Mouse (Mus musculus) forebrain, postnatal 0 days (tissue): Measurements from ENCODE around the gene Pou6f1. TPM values are rescaled to one million over a fixed set of nuclear protein-coding genes. Genes with fewer than 3 reads are reported as not detected.
"Not testable (repeated sequence)": the region's sequence is repeated elsewhere in the genome, so short reads cannot be mapped to it uniquely, and the experiment has no call there.

Experiments used
- ATAC-seq: fragments of 200-750 bp; cut with Nextera tagmentation; 2 replicates; pipeline ENCODE4 v1.8.0; 2017; ENCODE audit warnings: mild to moderate bottlenecking, moderate library complexity
- DNase-seq: peaks from one replicate; pipeline ENCODE4 v3.0.0-alpha.2; 2015
- H3K27ac ChIP-seq: fragments of 300-500 bp; sonication (generic); 2 replicates; pipeline ENCODE4 v1.5.1; 2014; ENCODE audit warnings: low read depth, mild to moderate bottlenecking, antibody characterized with exemption, low read length, moderate library complexity, mixed read lengths
- H3K27me3 ChIP-seq: fragments of 300-500 bp; sonication (generic); 2 replicates; pipeline ENCODE4 v1.6.1; 2014; ENCODE audit warnings: mild to moderate bottlenecking, low read length, mixed read lengths; ENCODE audit not compliant: insufficient read depth
- H3K36me3 ChIP-seq: fragments of 300-500 bp; sonication (generic); 2 replicates; pipeline ENCODE4 v1.6.1; 2014; ENCODE audit warnings: mild to moderate bottlenecking, moderate library complexity; ENCODE audit not compliant: insufficient read depth
- H3K4me1 ChIP-seq: fragments of 300-500 bp; sonication (generic); 2 replicates; pipeline ENCODE4 v1.6.1; 2014; ENCODE audit warnings: antibody characterized with exemption; ENCODE audit not compliant: insufficient read depth
- H3K4me2 ChIP-seq: fragments of 300-500 bp; sonication (generic); 2 replicates; pipeline ENCODE4 v1.6.1; 2014; ENCODE audit warnings: low read depth, mild to moderate bottlenecking, moderate library complexity
- H3K4me3 ChIP-seq: fragments of 300-500 bp; sonication (generic); 2 replicates; pipeline ENCODE4 v1.5.1; 2014; ENCODE audit warnings: low read depth, low read length, mixed read lengths
- H3K9ac ChIP-seq: fragments of 300-500 bp; sonication (generic); 2 replicates; pipeline ENCODE4 v1.6.1; 2014; ENCODE audit warnings: mild to moderate bottlenecking
- H3K9me3 ChIP-seq: fragments of 300-500 bp; sonication (generic); 2 replicates; pipeline ENCODE4 v1.6.1; 2016; ENCODE audit warnings: low read length
- CTCF ChIP-seq: sonication (generic); IDR thresholded peaks from 2 replicates; pipeline ENCODE4 v1.5.1; 2016; ENCODE audit warnings: antibody characterized with exemption, control low read depth, low read depth
- WGBS: fragments of 180-500 bp; shearing (Covaris S2); extraction: QIAGEN DNeasy Blood & Tissue Kit; methylation state at CpG from one replicate; pipeline ENCODE4 v1.1.7; 2014; 5-methylcytosine and 5-hydroxymethylcytosine counted together
- polyA plus RNA-seq: library from polyadenylated mRNA; unstranded; fragments of >200 nt; fragmentation: Nextera tagmentation; extraction: Ambion mirVana; gene quantifications from 2 replicates; pipeline ENCODE4 v1.2.1, GENCODE M21; 2015
- total RNA-seq: library from RNA; depleted of rRNA; stranded (reverse); fragments of >200 nt; gene quantifications from 2 replicates; pipeline ENCODE4 v1.2.3, GENCODE M21; 2014

Gene Pou6f1
- total and polyA plus RNA-seq, 2 experiments from 2014 or later, result 32.2 to 77.4 TPM

GRCm38 (mm10) chr15:100612432-100612831 is 12.6 kb upstream of the Pou6f1 start:
- no peak overlapping the region for H3K9ac ChIP-seq
- H3K4me3 ChIP-seq, result no peak overlapping the region
- H3K9me3 ChIP-seq, result no peaks in the 10 kb centered on the region
- no peak overlapping the region for H3K4me2 ChIP-seq
- no peaks in the 10 kb centered on the region for H3K27me3 ChIP-seq
- TF ChIP-seq CTCF, result 0 out of 2 replicates have a peak, but pooled peaks have one; percentile 30
- WGBS, result 70% methylated on average over 2 of the region's 2 CpGs
- 0 out of 2 replicates have a peak, but pooled peaks cover under 1% of the 10 kb centered on the region for H3K36me3 ChIP-seq
- no peak for DNase-seq
- no peak overlapping the region for H3K27ac ChIP-seq
- H3K4me1 ChIP-seq, result peaks cover 11% of the 10 kb centered on the region
- ATAC-seq, result no peak

GRCm38 (mm10) chr15:100611951-100612350 is 12.2 kb upstream of the Pou6f1 start:
- H3K27me3 ChIP-seq, result no peaks in the 10 kb centered on the region
- no peak overlapping the region for H3K9ac ChIP-seq
- no peaks in the 10 kb centered on the region for H3K9me3 ChIP-seq
- ATAC-seq (no peak), DNase-seq (no peak)
- no peak overlapping the region for H3K4me2 ChIP-seq
- no peak for TF ChIP-seq CTCF
- no peak overlapping the region for H3K27ac ChIP-seq
- WGBS, result 85% methylated on average over 7 of the region's 7 CpGs
- H3K4me1 ChIP-seq, result peaks cover 10% of the 10 kb centered on the region
- H3K4me3 ChIP-seq, result no peak overlapping the region
- no peaks in the 10 kb centered on the region for H3K36me3 ChIP-seq

GRCm38 (mm10) chr15:100606677-100607076 is 6.9 kb upstream of the Pou6f1 start:
- not testable (repeated sequence) for H3K9ac ChIP-seq, DNase-seq, H3K9me3 ChIP-seq, H3K36me3 ChIP-seq, ATAC-seq, H3K27me3 ChIP-seq, H3K27ac ChIP-seq, H3K4me3 ChIP-seq, H3K4me1 ChIP-seq, H3K4me2 ChIP-seq
- 91% methylated on average over 8 of the region's 8 CpGs for WGBS
- peak; percentile 15; the same call in 1 of the 2 replicates for TF ChIP-seq CTCF

- Histone ChIP-seq H3K4me2 (no peak overlapping the region), H3K4me3 (no peak overlapping the region), H3K27me3 (no peaks in the 10 kb centered on the region), H3K27ac (no peak overlapping the region), H3K9ac (no peak overlapping the region), H3K4me1 (peaks cover 12% of the 10 kb centered on the region), H3K36me3 (no peaks in the 10 kb centered on the region), H3K9me3 (no peaks in the 10 kb centered on the region)
- no peak for DNase-seq
- WGBS, result 54% methylated on average over 3 of the region's 3 CpGs
- TF ChIP-seq CTCF, result no peak
- ATAC-seq, result no peak
Observed at GRCm38 (mm10) chr15:100601669-100602068, 1.9 kb upstream of the Pou6f1 start.

- H3K9me3 ChIP-seq, result no peaks in the 10 kb centered on the region
- H3K36me3 ChIP-seq, result no peaks in the 10 kb centered on the region
- 0 out of 2 replicates have a peak overlapping the region, but pooled peaks have one; percentile 1 for H3K27ac ChIP-seq
- no peaks in the 10 kb centered on the region for H3K27me3 ChIP-seq
- peak overlapping the region; percentile 93 for H3K4me2 ChIP-seq
- H3K4me1 ChIP-seq, result peaks cover 12% of the 10 kb centered on the region
- no peak overlapping the region for H3K9ac ChIP-seq
- WGBS, result 27% methylated on average over 21 of the region's 21 CpGs
- no peak for DNase-seq
- no peak for ATAC-seq
- peak overlapping the region; percentile 97 for H3K4me3 ChIP-seq
- TF ChIP-seq CTCF, result no peak
Observed at GRCm38 (mm10) chr15:100600696-100601272, 1.0 kb upstream of the Pou6f1 start.

- Histone ChIP-seq H3K9me3 (no peaks in the 10 kb centered on the region), H3K4me2 (peak overlapping the region; percentile 93), H3K4me3 (peak overlapping the region; percentile 97), H3K27ac (peak overlapping the region; percentile 88), H3K4me1 (peaks cover 6% of the 10 kb centered on the region; the same call in 1 of the 2 replicates), H3K9ac (peak overlapping the region; percentile 95), H3K27me3 (no peaks in the 10 kb centered on the region), H3K36me3 (no peaks in the 10 kb centered on the region)
- DNase-seq (peak; percentile 93), ATAC-seq (peak; percentile 84)
- TF ChIP-seq CTCF, result peak; percentile 76
- 5% methylated on average over 35 of the region's 35 CpGs for WGBS
Observed at GRCm38 (mm10) chr15:100600047-100600695, 387 bp upstream of the Pou6f1 start.

- Histone ChIP-seq H3K9ac (peak overlapping the region; percentile 95), H3K4me1 (peaks cover 5% of the 10 kb centered on the region; the same call in 1 of the 2 replicates), H3K27ac (peak overlapping the region; percentile 88), H3K4me2 (peak overlapping the region; percentile 93), H3K36me3 (no peaks in the 10 kb centered on the region), H3K27me3 (no peaks in the 10 kb centered on the region), H3K4me3 (peak overlapping the region; percentile 97), H3K9me3 (no peaks in the 10 kb centered on the region)
- DNase-seq, result peak; percentile 81
- 2% methylated on average over 12 of the region's 12 CpGs for whole genome bisulfite sequencing
- peak; percentile 66 for ATAC-seq
- no peak for TF ChIP-seq CTCF
Observed at GRCm38 (mm10) chr15:100598883-100599275, 905 bp downstream of the Pou6f1 start.
